Mouse (Mus musculus) spleen, postnatal 36 days (tissue): ENCODE measurements around the gene Rubcnl.

Source experiments
- DNase-seq, 2 experiments: peaks; one replicate each; pipeline ENCODE4 v3.0.0; 2022; ENCODE audit warnings: low spot score in 2 of 2, mixed read lengths in 1 of 2

Rubcnl gene

GRCm38 (mm10) chr14:75069356-75069979, 53.6 kb downstream of the Rubcnl start:
- DNase-seq: peak; percentile 54 to 60

GRCm38 (mm10) chr14:75071091-75071490, 55.3 kb downstream of the Rubcnl start:
- DNase-seq: no peak

GRCm38 (mm10) chr14:75075299-75076180, 59.7 kb downstream of the Rubcnl start:
- DNase-seq: no peak

- DNase-seq: no peak
These were observed 62.1 kb downstream of the Rubcnl start for GRCm38 (mm10) chr14:75077946-75078345.
